Mouse (Mus musculus) bone marrow, adult 2 months (tissue): ENCODE results near the gene Clcn3. TPM values are rescaled to one million over a fixed set of nuclear protein-coding genes. Genes with fewer than 3 reads are reported as not detected.

ENCODE experiments used
- H3K27ac ChIP-seq: fragments of 200-500 bp; 2 replicates; pipeline ENCODE4 v1.5.1; 2012; ENCODE audit warnings: low read depth, mild to moderate bottlenecking, control low read depth, inconsistent platforms, low read length; ENCODE audit not compliant: control insufficient read depth, poor library complexity, insufficient read depth
- H3K4me1 ChIP-seq: fragments of 200-500 bp; 2 replicates; pipeline ENCODE4 v1.6.1; 2011; ENCODE audit warnings: low read length; ENCODE audit not compliant: control insufficient read depth, insufficient read depth
- H3K4me3 ChIP-seq: fragments of 200-500 bp; replicated peaks from 2 replicates; pipeline ENCODE3; 2011; ENCODE audit warnings: mild to moderate bottlenecking, low read depth, low read length, control low read depth; ENCODE audit not compliant: control insufficient read depth
- CTCF ChIP-seq: fragments of 200-500 bp; IDR thresholded peaks from 2 replicates; pipeline ENCODE4 v1.5.1; 2011; ENCODE audit warnings: low read length, control low read depth; ENCODE audit not compliant: control insufficient read depth, insufficient read depth
- POLR2A ChIP-seq: fragments of 200-500 bp; IDR thresholded peaks from 2 replicates; pipeline ENCODE4 v1.6.1; 2011; ENCODE audit warnings: low read depth, mild to moderate bottlenecking, control low read depth, low read length, borderline replicate concordance; ENCODE audit not compliant: control insufficient read depth
- WGBS: fragments of 180-500 bp; shearing (Covaris S2); methylation state at CpG from one replicate; pipeline ENCODE4 v1.1.7; 2018; 5-methylcytosine and 5-hydroxymethylcytosine counted together
- polyA plus RNA-seq: library from polyadenylated mRNA; stranded (reverse); fragments of >200 nt; gene quantifications from 2 replicates; pipeline ENCODE4 v1.2.4, GENCODE M21; 2011; ENCODE audit warnings: low replicate concordance; ENCODE audit not compliant: missing spikeins, insufficient read depth, insufficient read length

Gene Clcn3
- polyA plus RNA-seq, 1 experiment, result 35.2 TPM

GRCm38 (mm10) chr8:60895878-60896277 is 87.2 kb downstream of the Clcn3 start:
- no peak overlapping the region for H3K4me3 ChIP-seq
- H3K27ac ChIP-seq, result no peak overlapping the region
- peaks cover 1% of the 10 kb centered on the region; the same call in 1 of the 2 replicates for H3K4me1 ChIP-seq
- 64% methylated on average over 6 of the region's 6 CpGs for WGBS
- TF ChIP-seq POLR2A (no peak), CTCF (no peak)

GRCm38 (mm10) chr8:60891757-60892156 is 91.3 kb downstream of the Clcn3 start:
- Histone ChIP-seq H3K27ac (no peak overlapping the region), H3K4me3 (peak overlapping the region; percentile 8), H3K4me1 (peaks cover 1% of the 10 kb centered on the region; the same call in 1 of the 2 replicates)
- 83% methylated on average over 4 of the region's 4 CpGs for WGBS
- TF ChIP-seq CTCF (no peak), POLR2A (no peak)

DNA sequence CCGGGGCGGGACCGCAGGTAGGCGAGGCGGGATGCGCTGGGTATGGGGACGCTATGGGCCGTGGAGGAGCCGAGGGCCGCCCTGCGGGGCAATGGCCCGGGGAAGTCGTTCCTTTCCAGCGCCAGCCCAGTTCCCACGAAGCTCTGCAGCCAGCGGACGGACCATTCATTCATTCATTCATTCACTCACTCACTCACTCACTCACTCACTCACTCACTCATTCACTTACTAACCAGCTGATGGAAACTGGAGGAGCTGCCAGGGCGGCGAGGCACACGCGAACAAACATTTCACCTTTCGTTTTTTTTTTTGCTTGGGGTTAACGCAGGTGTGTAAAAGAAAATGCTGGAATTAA is 92.6 kb downstream of the Clcn3 start:
- Histone ChIP-seq H3K4me3 (peak overlapping the region; percentile 88), H3K27ac (peak overlapping the region; percentile 50; the same call in 1 of the 2 replicates), H3K4me1 (peaks cover 1% of the 10 kb centered on the region; the same call in 1 of the 2 replicates)
- TF ChIP-seq POLR2A (no peak), CTCF (no peak)
- 1% methylated on average over 23 of the region's 23 CpGs for WGBS

- Histone ChIP-seq H3K27ac (peak within 1 kb of the TSS; percentile 50; the same call in 1 of the 2 replicates), H3K4me1 (peaks cover 1% of the 10 kb centered on the region; the same call in 1 of the 2 replicates), H3K4me3 (peak within 1 kb of the TSS; percentile 88)
- peak; percentile 74; the same call in 1 of the 2 replicates for TF ChIP-seq POLR2A
- no peak for TF ChIP-seq CTCF
- 2% methylated on average over 43 of the region's 43 CpGs for WGBS
These were observed 93.1 kb downstream of the Clcn3 start, which contains the start of gene Hpf1 for GRCm38 (mm10) chr8:60889843-60890519. TSS of gene Hpf1 (plus strand) at chr8:60890418.

DNA sequence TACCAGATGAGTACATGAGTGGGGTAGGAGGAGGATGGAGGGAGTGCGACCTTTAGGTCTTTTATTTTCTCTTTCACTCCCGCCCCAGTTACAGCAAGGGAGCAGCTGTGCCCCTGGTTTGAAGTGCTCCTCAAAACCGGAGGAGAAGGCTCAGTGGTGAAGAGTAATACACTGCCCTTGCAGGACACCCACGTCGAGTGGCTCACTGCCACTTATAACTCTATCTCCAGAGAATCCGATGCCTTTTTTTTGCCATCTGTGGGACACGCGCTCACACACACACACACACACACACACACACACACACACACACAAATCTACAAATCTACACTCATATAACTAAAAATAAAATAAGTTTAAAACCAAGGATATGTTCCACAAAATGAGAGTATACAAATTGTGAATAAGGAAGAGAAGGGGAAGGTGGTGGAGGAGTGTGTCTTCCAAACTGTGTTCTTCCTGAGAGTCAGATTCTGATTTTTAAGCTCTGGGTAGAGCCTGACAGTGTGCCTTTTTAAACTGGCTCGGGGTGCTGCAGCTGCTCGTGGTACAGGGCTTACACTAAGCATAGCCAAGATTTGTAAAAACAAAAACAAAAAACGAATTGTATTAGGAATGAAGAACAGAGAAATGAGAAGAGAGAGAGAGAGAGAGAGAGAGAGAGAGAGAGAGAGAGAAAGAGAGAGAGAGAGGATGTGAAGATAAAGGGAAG is 93.8 kb downstream of the Clcn3 start:
- WGBS, result 66% methylated on average over 11 of the region's 11 CpGs
- peaks cover 1% of the 10 kb centered on the region; the same call in 1 of the 2 replicates for H3K4me1 ChIP-seq
- no peak for TF ChIP-seq POLR2A
- no peak for TF ChIP-seq CTCF
- H3K27ac ChIP-seq, result no peak overlapping the region
- H3K4me3 ChIP-seq, result no peak overlapping the region

DNA sequence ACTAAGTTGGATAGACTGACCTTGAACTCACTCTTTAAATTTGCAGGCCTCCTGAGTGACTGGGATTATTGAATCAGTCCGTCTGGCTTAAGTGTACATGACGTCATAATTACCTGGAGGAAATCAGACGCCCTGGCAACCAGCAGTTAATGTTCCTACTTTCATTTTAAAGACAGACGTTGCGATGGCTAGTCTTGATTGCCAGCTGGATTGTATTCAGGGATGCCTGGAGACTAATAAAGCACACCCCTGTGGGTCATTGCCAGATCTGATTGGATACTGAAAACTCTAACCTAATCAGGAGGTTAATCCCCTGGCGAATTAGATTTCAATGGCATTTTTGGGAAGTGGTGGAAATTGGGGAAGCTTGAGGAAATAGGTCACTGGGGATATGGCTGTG is 96.4 kb downstream of the Clcn3 start:
- no peak for TF ChIP-seq POLR2A
- Histone ChIP-seq H3K4me3 (no peak overlapping the region), H3K27ac (no peak overlapping the region), H3K4me1 (peaks cover 1% of the 10 kb centered on the region; the same call in 1 of the 2 replicates)
- WGBS, result 66% methylated on average over 6 of the region's 6 CpGs

GRCm38 (mm10) chr8:60883419-60884137 is 99.5 kb downstream of the Clcn3 start:
- no peaks in the 10 kb centered on the region for H3K4me1 ChIP-seq
- H3K4me3 ChIP-seq, result no peak overlapping the region
- no peak overlapping the region for H3K27ac ChIP-seq
- 3% methylated on average over 4 of the region's 4 CpGs for WGBS
- no peak for TF ChIP-seq CTCF
- no peak for TF ChIP-seq POLR2A

- Histone ChIP-seq H3K4me1 (no peaks in the 10 kb centered on the region), H3K27ac (no peak overlapping the region), H3K4me3 (no peak overlapping the region)
- WGBS, result 87% methylated on average over 2 of the region's 2 CpGs
- TF ChIP-seq CTCF (no peak), POLR2A (no peak)
These were observed 104.5 kb downstream of the Clcn3 start for GRCm38 (mm10) chr8:60878617-60879016.
